Mouse (Mus musculus) regulatory T cell (primary cell): Measurements from ENCODE around the gene Slc47a1.
"Not testable (repeated sequence)": the region's sequence is repeated elsewhere in the genome, so short reads cannot be mapped to it uniquely, and the experiment has no call there.

Source experiments
- in situ Hi-C: fragments of 300-600 bp; cut with MboI, MseI; formaldehyde crosslinking; loops from one replicate; pipeline ENCODE4 v1.15.1; 2025; ENCODE audit warnings: high pct_unique_total_duplicates

The Slc47a1 gene

GRCm38 (mm10) chr11:61377881-61378613 lies at the start of gene Slc47a1:
Gene Slc47a1 (minus strand): TSS chr11:61378345.
- in situ Hi-C loops = loop anchor here (10.0 to 25.0 kb wide), 2 partner anchors 57 to 166 kb away; partner anchors contain the start of gene Aldh3a1

DNA sequence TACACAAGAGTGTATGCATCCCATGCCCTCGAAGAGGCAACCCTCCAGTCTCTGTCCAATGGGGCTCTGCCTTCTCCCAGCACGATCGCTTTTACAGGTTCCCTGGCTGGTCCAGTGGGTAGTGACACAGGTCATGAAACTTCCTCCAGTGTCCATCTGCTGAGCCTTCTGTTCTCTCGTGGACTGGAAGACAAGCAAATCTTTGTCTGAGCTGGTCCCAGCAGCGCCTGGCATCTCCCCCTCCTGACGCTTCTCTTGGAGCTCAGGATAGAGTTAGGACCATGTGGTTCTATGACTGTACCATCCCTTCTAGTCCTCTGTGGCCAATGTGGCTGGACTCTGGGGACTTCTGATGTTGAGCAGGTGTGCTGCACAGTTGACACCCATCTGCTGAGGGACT lies 41.1 kb upstream of the Slc47a1 start:
- in situ Hi-C loops = no loop called here

DNA sequence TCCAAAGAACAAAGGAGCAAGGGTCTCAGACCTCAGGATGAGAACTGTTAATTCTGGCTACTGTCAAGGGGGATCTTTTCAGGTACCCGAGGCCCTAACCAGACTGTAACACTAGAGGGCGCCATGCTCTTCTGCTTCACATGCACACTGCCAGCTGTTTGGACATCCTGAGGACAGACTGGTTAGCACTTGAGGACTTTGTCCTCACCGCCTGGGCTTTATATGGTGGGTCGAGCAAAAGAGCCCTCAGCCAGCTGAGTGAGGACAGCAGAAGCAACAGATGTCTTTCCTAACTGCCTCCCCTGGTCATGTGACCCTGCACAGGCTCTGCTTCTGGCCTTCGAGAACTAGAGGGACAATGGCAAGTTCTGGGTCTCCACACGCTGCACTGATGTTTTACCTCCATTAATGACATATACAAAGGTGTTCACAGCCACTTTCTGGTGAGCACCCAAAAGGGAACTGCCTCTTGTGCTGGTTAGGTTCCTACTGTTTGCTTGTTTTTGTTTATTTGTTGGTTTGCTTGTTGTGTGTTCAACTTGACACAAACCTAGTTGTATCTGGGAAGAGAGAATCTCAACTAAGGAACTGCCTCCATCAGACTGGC lies 39.9 kb upstream of the Slc47a1 start:
- in situ Hi-C loops = no loop called here

DNA sequence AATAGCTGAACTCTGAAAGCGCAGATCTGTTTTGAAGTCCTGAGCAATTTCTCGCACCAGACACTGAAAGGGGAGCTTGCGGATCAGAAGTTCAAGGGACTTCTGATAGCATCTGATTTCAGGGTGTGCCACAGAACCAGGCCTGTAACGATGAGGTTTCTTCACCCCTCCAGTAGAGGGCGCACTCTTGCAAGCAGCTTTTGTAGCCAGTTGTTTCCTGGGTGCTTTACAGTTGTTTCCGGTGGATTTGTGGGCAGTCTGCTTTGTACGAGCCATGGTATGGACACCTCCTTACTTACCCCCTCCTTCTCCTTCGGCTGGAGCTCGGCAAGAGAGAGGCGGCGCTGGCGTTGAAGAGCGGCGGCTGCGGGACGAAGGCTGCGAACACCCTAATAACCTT lies 38.4 kb upstream of the Slc47a1 start:
- in situ Hi-C loops = not testable (repeated sequence)

- in situ Hi-C loops = no loop called here
Observed at GRCm38 (mm10) chr11:61415444-61415843, 37.3 kb upstream of the Slc47a1 start.

DNA sequence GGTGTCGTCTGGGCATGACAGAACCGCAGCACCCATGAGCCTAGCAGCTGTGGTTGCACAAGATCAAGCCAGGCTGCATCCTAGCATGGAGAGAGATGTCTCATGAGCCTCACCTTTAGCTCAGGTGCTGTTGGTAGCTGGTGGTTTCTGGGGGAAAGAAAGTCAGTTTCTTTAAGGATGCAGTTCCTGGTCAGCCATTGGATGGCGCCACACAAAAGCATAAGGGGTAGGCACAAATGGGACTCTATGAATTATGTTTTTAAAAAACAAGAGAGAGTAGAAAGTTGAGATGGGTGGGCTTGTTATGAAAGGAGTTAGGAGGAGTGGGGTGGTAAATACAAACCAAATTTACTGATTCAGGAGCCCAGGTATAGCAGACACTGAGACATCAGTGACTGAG lies 36.4 kb upstream of the Slc47a1 start:
- in situ Hi-C loops = loop anchor here (5.0 kb wide), 2 partner anchors 93 to 303 kb away; partner anchors contain the start of gene B9d1

GRCm38 (mm10) chr11:61413411-61413810 lies 35.3 kb upstream of the Slc47a1 start:
- in situ Hi-C loops = loop anchor here (5.0 kb wide), 2 partner anchors 94 to 304 kb away; partner anchors contain the start of gene B9d1

GRCm38 (mm10) chr11:61411809-61412208 lies 33.7 kb upstream of the Slc47a1 start:
- in situ Hi-C loops = loop anchor here (5.0 kb wide), 2 partner anchors 95 to 305 kb away; partner anchors contain the start of gene B9d1

- in situ Hi-C loops = loop anchor here (5.0 kb wide), 2 partner anchors 96 to 306 kb away; partner anchors contain the start of gene B9d1
Observed at GRCm38 (mm10) chr11:61411221-61411620, 33.1 kb upstream of the Slc47a1 start.

DNA sequence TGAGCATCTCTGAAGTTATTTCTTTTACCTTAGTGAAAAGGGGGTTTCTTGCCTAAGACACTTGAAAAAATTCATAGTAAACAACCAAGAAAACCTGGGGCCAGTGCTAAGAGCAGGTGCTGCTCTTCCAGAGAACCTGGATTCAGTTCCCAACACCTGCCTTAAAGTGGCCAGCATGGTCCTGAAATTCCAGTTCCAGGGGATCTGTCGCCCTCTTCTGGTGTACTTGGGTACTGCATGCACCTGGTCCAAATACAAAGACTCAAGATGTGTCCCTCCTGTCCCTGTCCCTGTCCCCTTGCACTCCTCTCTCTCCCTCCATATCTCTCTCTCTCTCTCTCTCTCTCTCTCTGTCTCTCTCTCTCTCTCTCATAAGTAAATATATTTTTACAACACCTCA lies 32.0 kb upstream of the Slc47a1 start:
- in situ Hi-C loops = loop anchor here (5.0 kb wide), 2 partner anchors 97 to 307 kb away; partner anchors contain the start of gene B9d1

GRCm38 (mm10) chr11:61409051-61409450 lies 30.9 kb upstream of the Slc47a1 start:
- in situ Hi-C loops = no loop called here

DNA sequence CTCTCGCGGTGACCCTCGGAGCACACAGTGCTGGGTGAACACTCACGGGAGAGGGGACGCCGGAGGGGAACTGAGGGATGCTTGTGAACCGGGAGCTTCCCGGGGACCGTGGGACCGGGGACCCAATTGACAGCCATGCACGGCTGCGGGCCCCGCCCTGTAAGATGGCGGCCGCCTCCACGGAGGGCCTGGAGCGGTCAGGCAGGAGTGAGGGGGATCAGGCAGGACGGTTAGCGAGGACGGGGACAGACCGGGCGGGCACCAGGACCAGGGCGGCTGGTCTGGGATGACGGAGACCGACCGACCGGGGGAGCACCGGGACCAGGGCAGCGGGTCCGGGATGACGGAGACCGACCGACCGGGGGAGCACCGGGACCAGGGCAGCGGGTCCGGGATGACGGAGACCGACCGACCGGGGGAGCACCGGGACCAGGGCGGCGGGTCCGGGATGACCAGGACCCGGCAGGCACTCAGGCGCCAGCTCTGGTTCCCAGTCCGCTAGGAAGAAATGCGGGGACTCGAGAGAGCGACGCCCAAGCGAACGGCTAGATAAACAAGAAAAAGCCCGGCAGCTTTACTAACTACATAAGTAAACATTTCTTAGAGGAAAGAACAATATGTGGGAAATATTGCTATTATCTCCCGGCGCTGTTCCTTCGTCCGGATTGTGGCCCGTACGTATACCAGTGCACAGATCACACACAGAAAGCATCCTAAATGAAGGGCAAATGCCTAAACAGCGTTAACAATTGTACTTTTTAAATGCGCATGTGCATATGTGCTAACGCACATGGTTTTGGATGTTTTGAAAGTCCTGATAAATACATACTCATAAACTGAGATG lies 30.3 kb upstream of the Slc47a1 start:
- in situ Hi-C loops = no loop called here

DNA sequence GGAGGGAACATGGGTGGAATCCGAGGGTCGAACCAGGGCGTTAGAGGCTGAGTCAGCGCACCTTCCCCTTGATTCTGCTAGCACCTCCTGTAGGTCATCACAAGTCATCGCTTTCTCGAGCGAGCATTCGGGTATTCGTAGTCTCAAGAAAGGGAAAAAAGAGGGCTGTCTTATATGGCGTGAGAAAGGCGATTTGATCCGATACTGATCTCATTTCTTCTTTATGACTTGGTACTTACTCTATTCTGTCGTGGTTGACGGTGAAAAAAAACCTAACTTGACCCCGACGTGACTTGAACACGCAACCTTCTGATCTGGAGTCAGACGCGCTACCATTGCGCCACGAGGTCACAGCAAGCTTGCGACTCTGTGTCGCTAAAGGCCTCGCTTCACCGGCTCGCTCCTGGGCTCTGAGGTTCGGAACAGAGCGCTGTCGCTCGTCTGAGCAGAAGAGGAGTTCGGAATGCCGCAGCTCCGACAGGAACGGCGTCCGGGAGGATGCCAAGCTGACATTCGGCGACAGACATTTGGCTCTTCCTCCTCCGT lies 29.6 kb upstream of the Slc47a1 start:
- in situ Hi-C loops = no loop called here

DNA sequence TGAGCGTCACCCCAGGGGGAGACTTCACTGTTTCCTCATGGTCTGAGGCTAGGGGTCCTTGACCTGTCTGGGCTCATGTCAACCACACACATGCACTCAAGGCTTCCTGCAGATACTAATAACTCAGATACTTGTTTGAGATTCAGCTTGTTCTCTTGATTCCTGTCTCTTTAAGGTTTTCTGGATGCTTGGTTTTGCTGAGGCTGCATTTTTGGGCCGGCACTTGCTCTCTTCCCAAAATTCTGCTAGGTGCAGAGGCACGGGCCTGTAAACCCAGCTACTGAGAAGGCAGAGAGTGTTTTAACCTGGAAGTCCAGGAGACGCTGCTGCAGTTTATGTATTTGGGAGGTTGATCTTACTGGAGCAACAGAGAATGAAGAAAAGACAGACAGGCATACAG lies 23.6 kb upstream of the Slc47a1 start:
- in situ Hi-C loops = no loop called here

DNA sequence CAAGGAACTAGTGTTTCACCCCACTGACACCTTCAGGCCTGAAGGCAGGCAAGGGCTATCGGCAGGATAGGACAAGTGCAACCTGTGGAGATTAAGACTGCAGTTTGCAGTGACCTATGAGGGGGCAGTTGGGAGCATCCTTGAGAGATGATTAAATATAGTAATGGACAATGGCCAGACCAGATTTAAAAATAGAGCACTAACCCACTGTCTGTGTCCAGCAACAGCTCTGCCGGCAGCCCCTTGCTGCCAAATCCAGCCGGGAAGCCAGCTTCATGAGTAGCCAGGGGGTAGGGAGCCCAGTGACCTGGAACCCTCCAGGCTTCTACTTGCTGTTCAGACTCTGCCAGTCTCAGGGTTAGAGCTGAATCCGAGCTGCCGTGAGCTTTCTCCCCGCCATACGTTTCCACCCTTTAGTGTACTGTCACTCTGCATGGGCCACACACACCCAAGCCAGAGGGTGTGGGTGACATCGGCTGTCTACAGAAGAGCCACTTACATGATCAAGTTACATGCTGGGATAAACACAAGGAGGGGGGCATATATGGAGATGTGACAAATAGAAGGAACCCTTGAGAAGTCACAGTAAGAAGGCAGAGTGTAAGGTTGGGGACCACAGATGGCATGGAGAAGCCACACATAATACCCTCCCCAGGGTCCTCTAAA lies 22.7 kb upstream of the Slc47a1 start:
- in situ Hi-C loops = no loop called here

GRCm38 (mm10) chr11:61397423-61398043 lies 19.4 kb upstream of the Slc47a1 start:
- in situ Hi-C loops = loop anchor here (25.0 kb wide), 1 partner anchor 185 kb away; the partner anchor contains the start of gene Aldh3a1

GRCm38 (mm10) chr11:61388936-61389335 lies 10.8 kb upstream of the Slc47a1 start:
- in situ Hi-C loops = loop anchor here (25.0 kb wide), 1 partner anchor 177 kb away; the partner anchor contains the start of gene Aldh3a1

DNA sequence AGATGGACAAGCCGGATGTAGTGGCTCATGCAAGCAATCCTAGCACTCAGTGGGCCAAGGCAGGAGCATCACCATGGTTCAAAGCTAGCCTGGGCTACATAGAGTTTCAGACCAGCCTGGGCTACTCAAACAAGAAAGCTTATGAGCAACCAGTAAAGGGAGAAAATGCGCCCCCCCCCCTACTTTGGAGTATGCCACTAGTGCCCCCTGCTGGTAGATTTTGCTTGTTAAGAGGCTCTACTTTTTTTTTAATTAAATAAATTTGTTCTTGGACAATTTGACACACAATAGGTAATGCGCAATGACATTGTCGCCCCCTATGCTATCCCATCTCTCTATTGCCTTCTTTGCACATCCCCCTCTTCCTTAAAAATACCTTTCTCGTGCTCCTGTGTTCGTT lies 9.9 kb upstream of the Slc47a1 start:
- in situ Hi-C loops = loop anchor here (25.0 kb wide), 1 partner anchor 176 kb away; the partner anchor contains the start of gene Aldh3a1

- in situ Hi-C loops = loop anchor here (25.0 kb wide), 1 partner anchor 175 kb away; the partner anchor contains the start of gene Aldh3a1
Observed at GRCm38 (mm10) chr11:61387233-61387632, 9.1 kb upstream of the Slc47a1 start.

DNA sequence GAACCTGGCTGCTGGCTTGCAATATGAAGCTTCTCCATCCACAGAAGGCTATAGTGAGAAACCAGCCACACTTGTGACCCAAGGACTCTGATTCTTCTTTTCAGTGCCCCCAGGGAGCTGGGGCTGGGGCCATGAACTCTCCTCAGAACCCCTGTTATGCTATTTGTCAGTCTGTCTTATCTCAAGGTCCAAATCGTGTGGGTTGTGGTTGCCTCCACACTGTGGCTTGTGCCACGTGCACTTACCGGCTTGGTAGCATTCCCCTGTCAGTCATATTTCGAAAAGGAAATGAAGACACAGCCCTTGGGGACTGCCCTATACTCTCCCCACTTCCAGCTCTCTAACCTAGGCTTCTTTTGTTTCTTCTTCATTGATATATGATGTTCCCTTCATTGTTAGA lies 7.6 kb upstream of the Slc47a1 start:
- in situ Hi-C loops = loop anchor here (25.0 kb wide), 1 partner anchor 173 kb away; the partner anchor contains the start of gene Aldh3a1
